Mouse (Mus musculus): ENCODE data around the gene Lypd5. TPM values are rescaled to one million over a fixed set of nuclear protein-coding genes. Genes with fewer than 3 reads are reported as not detected.

The Lypd5 gene
- polyA plus RNA-seq, 1 experiment, result not detected

- Histone ChIP-seq H3K36me3 (ENCODE audit: control insufficient read depth, insufficient read depth, low read length) (no peaks in the 10 kb centered on the region), H3K4me3 (ENCODE audit: extremely low read depth, insufficient read depth, insufficient read length) (no peak overlapping the region), H3K4me1 (ENCODE audit: control insufficient read depth, insufficient read depth, insufficient read length) (peaks cover 3% of the 10 kb centered on the region; the same call in 1 of the 2 replicates), H3K27me3 (ENCODE audit: control insufficient read depth, insufficient read depth, low read length) (0 out of 2 replicates have a peak, but pooled peaks cover 1% of the 10 kb centered on the region), H3K27ac (ENCODE audit: insufficient read depth, low read length) (no peak overlapping the region)
- no peak for DNase-seq (ENCODE audit: low read depth in 1 of 2, low spot score in 2 of 2)
- 86% methylated on average over 4 of the region's 4 CpGs for WGBS
- TF ChIP-seq POLR2A (IDR thresholded peaks at IDR 0.05; ENCODE audit: low read depth, low read length) (no peak), CTCF (IDR thresholded peaks at IDR 0.05; ENCODE audit: extremely low read depth, insufficient read depth, insufficient read length, insufficient replicate concordance) (no peak)
These were observed 26.4 kb upstream of the Lypd5 start for GRCm38 (mm10) chr7:24322593-24322992.

DNA sequence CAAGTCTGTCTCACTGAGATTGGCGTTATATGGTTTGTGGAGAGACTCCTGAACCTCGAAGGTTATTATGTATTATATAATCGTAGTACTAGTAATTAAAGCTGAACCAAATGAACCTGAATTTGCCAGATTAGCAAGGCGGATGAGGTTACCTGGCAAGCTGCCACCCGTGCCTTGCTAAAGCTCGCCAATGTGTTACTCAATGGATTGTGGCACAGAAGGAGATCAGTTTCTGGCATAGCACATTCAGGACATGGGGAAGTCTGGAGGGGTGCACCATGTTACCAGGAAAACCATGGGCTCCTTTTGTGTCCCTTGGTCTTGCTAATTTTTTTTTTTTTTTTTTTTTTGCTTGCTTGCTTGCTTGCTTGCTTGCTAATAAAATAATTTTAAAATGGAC is 23.8 kb upstream of the Lypd5 start:
- Histone ChIP-seq H3K36me3 (ENCODE audit: control insufficient read depth, insufficient read depth, low read length) (no peaks in the 10 kb centered on the region), H3K27ac (ENCODE audit: insufficient read depth, low read length) (no peak overlapping the region), H3K4me1 (ENCODE audit: control insufficient read depth, insufficient read depth, insufficient read length) (no peaks in the 10 kb centered on the region), H3K27me3 (ENCODE audit: control insufficient read depth, insufficient read depth, low read length) (0 out of 2 replicates have a peak, but pooled peaks cover 3% of the 10 kb centered on the region), H3K4me3 (ENCODE audit: extremely low read depth, insufficient read depth, insufficient read length) (no peak overlapping the region)
- WGBS, result 88% methylated on average over 6 of the region's 6 CpGs
- TF ChIP-seq POLR2A (IDR thresholded peaks at IDR 0.05; ENCODE audit: low read depth, low read length) (no peak), CTCF (IDR thresholded peaks at IDR 0.05; ENCODE audit: extremely low read depth, insufficient read depth, insufficient read length, insufficient replicate concordance) (no peak)
- DNase-seq (ENCODE audit: low read depth in 1 of 2, low spot score in 2 of 2), result no peak

GRCm38 (mm10) chr7:24325675-24326128 is 23.3 kb upstream of the Lypd5 start:
- no peak overlapping the region for H3K27ac ChIP-seq (ENCODE audit: insufficient read depth, low read length)
- DNase-seq (ENCODE audit: low read depth in 1 of 2, low spot score in 2 of 2), result no peak
- no peak overlapping the region for H3K4me3 ChIP-seq (ENCODE audit: extremely low read depth, insufficient read depth, insufficient read length)
- TF ChIP-seq CTCF (IDR thresholded peaks at IDR 0.05; ENCODE audit: extremely low read depth, insufficient read depth, insufficient read length, insufficient replicate concordance), result no peak
- TF ChIP-seq POLR2A (IDR thresholded peaks at IDR 0.05; ENCODE audit: low read depth, low read length), result no peak
- H3K4me1 ChIP-seq (ENCODE audit: control insufficient read depth, insufficient read depth, insufficient read length), result no peaks in the 10 kb centered on the region
- 32% methylated on average over 13 of the region's 13 CpGs for WGBS
- 0 out of 2 replicates have a peak, but pooled peaks cover 3% of the 10 kb centered on the region for H3K27me3 ChIP-seq (ENCODE audit: control insufficient read depth, insufficient read depth, low read length)
- no peaks in the 10 kb centered on the region for H3K36me3 ChIP-seq (ENCODE audit: control insufficient read depth, insufficient read depth, low read length)

DNA sequence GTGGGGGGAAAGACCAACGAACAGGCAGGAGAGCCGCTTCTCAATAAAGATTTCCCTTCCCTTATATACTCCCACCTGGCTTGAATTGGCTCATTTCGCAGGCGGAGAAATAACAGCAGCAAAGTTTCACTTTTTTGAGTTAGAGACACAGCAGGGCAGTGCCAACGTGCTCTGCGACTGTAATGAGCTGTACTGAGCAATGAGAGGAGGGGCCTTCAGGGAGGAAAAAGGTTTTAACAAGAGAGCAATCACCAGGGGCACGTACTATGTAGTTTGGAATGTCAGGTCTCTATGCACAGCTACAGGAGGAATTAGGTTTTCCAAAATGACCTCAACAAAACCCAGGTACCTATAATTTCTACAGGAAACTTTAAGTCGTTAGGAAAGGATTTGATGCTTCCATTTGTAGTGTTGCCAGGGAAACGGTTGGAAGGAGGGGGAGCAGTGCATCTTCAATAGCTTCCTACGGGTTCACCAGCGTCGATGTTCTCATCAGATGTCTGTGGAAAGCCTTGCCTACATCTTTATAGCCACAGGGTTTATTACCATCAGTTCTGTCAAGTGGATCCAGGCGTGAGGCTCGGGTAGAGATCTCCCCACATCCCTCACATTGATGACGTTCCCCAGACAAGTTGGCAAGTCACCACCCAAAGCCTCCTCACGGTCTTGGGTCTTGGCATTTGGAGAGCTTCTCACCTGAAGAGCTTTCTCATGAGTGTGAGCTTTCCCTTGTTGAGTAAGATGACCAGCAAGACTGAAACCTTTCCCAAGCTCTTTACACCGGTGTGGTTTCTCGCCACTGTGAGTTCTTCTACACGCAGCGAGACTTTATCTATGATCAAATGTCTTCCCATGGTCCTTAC is 22.5 kb upstream of the Lypd5 start:
- no peaks in the 10 kb centered on the region for H3K4me1 ChIP-seq (ENCODE audit: control insufficient read depth, insufficient read depth, insufficient read length)
- H3K27ac ChIP-seq (ENCODE audit: insufficient read depth, low read length), result no peak overlapping the region
- no peaks in the 10 kb centered on the region for H3K36me3 ChIP-seq (ENCODE audit: control insufficient read depth, insufficient read depth, low read length)
- no peak overlapping the region for H3K4me3 ChIP-seq (ENCODE audit: extremely low read depth, insufficient read depth, insufficient read length)
- TF ChIP-seq CTCF (IDR thresholded peaks at IDR 0.05; ENCODE audit: extremely low read depth, insufficient read depth, insufficient read length, insufficient replicate concordance) (no peak), POLR2A (IDR thresholded peaks at IDR 0.05; ENCODE audit: low read depth, low read length) (no peak)
- H3K27me3 ChIP-seq (ENCODE audit: control insufficient read depth, insufficient read depth, low read length), result 0 out of 2 replicates have a peak, but pooled peaks cover 3% of the 10 kb centered on the region
- 57% methylated on average over 20 of the region's 20 CpGs for whole genome bisulfite sequencing
- DNase-seq (ENCODE audit: low read depth in 1 of 2, low spot score in 2 of 2), result no peak

- WGBS, result 84% methylated on average over 14 of the region's 14 CpGs
- H3K4me3 ChIP-seq (ENCODE audit: extremely low read depth, insufficient read depth, insufficient read length), result no peak overlapping the region
- no peak overlapping the region for H3K27ac ChIP-seq (ENCODE audit: insufficient read depth, low read length)
- H3K4me1 ChIP-seq (ENCODE audit: control insufficient read depth, insufficient read depth, insufficient read length), result no peaks in the 10 kb centered on the region
- TF ChIP-seq CTCF (IDR thresholded peaks at IDR 0.05; ENCODE audit: extremely low read depth, insufficient read depth, insufficient read length, insufficient replicate concordance), result no peak
- 0 out of 2 replicates have a peak, but pooled peaks cover 3% of the 10 kb centered on the region for H3K27me3 ChIP-seq (ENCODE audit: control insufficient read depth, insufficient read depth, low read length)
- DNase-seq (ENCODE audit: low read depth in 1 of 2, low spot score in 2 of 2), result no peak
- no peaks in the 10 kb centered on the region for H3K36me3 ChIP-seq (ENCODE audit: control insufficient read depth, insufficient read depth, low read length)
These were observed 21.6 kb upstream of the Lypd5 start for GRCm38 (mm10) chr7:24327281-24327975.

- H3K27me3 ChIP-seq (ENCODE audit: control insufficient read depth, insufficient read depth, low read length), result no peaks in the 10 kb centered on the region
- H3K27ac ChIP-seq (ENCODE audit: insufficient read depth, low read length), result no peak within 1 kb of the TSS
- no peak for TF ChIP-seq POLR2A (IDR thresholded peaks at IDR 0.05; ENCODE audit: low read depth, low read length)
- TF ChIP-seq CTCF (IDR thresholded peaks at IDR 0.05; ENCODE audit: extremely low read depth, insufficient read depth, insufficient read length, insufficient replicate concordance), result no peak
- no peak within 1 kb of the TSS for H3K4me3 ChIP-seq (ENCODE audit: extremely low read depth, insufficient read depth, insufficient read length)
- H3K4me1 ChIP-seq (ENCODE audit: control insufficient read depth, insufficient read depth, insufficient read length), result no peaks in the 10 kb centered on the region
- WGBS, result 35% methylated on average over 49 of the region's 49 CpGs
- DNase-seq (ENCODE audit: low read depth in 1 of 2, low spot score in 2 of 2), result no peak
- H3K36me3 ChIP-seq (ENCODE audit: control insufficient read depth, insufficient read depth, low read length), result no peaks in the 10 kb centered on the region
These were observed 15.6 kb upstream of the Lypd5 start, which contains the start of gene Tescl for GRCm38 (mm10) chr7:24333304-24333986. Gene Tescl (minus strand): TSS chr7:24333936.

Data from spleen, adult 2 months (tissue).